Mouse (Mus musculus) CH12.LX (cell line): ENCODE results near the gene Creb5. TPM values are rescaled to one million over a fixed set of nuclear protein-coding genes. Genes with fewer than 3 reads are reported as not detected.

Experiments used
- DNase-seq: peaks from one replicate; pipeline ENCODE4 v3.0.0-alpha.2; 2013; ENCODE audit errors: extremely low read depth
- H3K27ac ChIP-seq: 2 replicates; pipeline ENCODE4 v1.5.1; 2012; ENCODE audit warnings: low read depth, mild to moderate bottlenecking, control low read depth, moderate library complexity; ENCODE audit not compliant: insufficient read depth
- H3K27me3 ChIP-seq: replicated peaks from 2 replicates; pipeline ENCODE3; 2012; ENCODE audit warnings: inconsistent platforms
- H3K36me3 ChIP-seq, 2 experiments: replicated peaks in 1 of 2; 2 replicates each; pipeline versions ENCODE3 to v1.6.1; 2012; ENCODE audit warnings: inconsistent platforms in 1 of 2, low read length in 1 of 2, mild to moderate bottlenecking in 1 of 2, mixed read lengths in 1 of 2, moderate library complexity in 1 of 2; ENCODE audit not compliant: control insufficient read depth in 1 of 2, insufficient read depth in 1 of 2
- H3K4me1 ChIP-seq, 2 experiments: 2 replicates each; pipeline ENCODE4 v1.6.1; 2012; ENCODE audit warnings: inconsistent platforms in 1 of 2, moderate library complexity in 1 of 2; ENCODE audit not compliant: insufficient read depth in 2 of 2, control insufficient read depth in 1 of 2
- H3K4me2 ChIP-seq: 2 replicates; pipeline ENCODE4 v1.6.1; 2012; ENCODE audit warnings: low read depth, mild to moderate bottlenecking, control low read depth; ENCODE audit not compliant: poor library complexity, insufficient read depth, severe bottlenecking
- H3K4me3 ChIP-seq, 3 experiments: fragments of 150-350 bp in 1 of 3; sonication (generic) in 1 of 3; replicated peaks in 1 of 3; 2 replicates each; pipeline versions ENCODE3 to v1.5.1; 2011 to 2012; ENCODE audit warnings: low read depth in 2 of 3, low read length in 2 of 3, mild to moderate bottlenecking in 2 of 3, moderate library complexity in 2 of 3, control low read depth in 1 of 3, improper control_type of control experiment in 1 of 3, inconsistent platforms in 1 of 3, mixed read lengths in 1 of 3; ENCODE audit not compliant: poor library complexity in 1 of 3
- H3K79me2 ChIP-seq: replicated peaks from 2 replicates; pipeline ENCODE4 v1.6.1; 2012; ENCODE audit warnings: mild to moderate bottlenecking, moderate library complexity; ENCODE audit not compliant: control insufficient read depth, poor library complexity, insufficient read depth, severe bottlenecking; ENCODE audit errors: extremely low read depth
- H3K9ac ChIP-seq: 2 replicates; pipeline ENCODE4 v1.6.1; 2012; ENCODE audit warnings: low read depth, mild to moderate bottlenecking, control low read depth, moderate library complexity; ENCODE audit not compliant: insufficient read depth
- H3K9me3 ChIP-seq: replicated peaks from 2 replicates; pipeline ENCODE3; 2012; ENCODE audit warnings: low read length, inconsistent platforms, mixed read lengths
- BHLHE40 ChIP-seq: IDR thresholded peaks from 2 replicates; pipeline ENCODE4 v1.6.1; 2011; ENCODE audit warnings: mild to moderate bottlenecking, low read depth, low read length, improper control_type of control experiment
- CHD1 ChIP-seq: IDR thresholded peaks from 2 replicates; pipeline ENCODE4 v1.6.1; 2012; ENCODE audit warnings: low read depth, low read length, improper control_type of control experiment, inconsistent platforms
- E2F4 ChIP-seq: IDR thresholded peaks from 2 replicates; pipeline ENCODE4 v1.6.1; 2011; ENCODE audit warnings: low read depth, low read length, improper control_type of control experiment; ENCODE audit not compliant: insufficient replicate concordance
- EP300 ChIP-seq: IDR thresholded peaks from 2 replicates; pipeline ENCODE4 v1.6.1; 2011; ENCODE audit warnings: low read length, improper control_type of control experiment
- ETS1 ChIP-seq: conservative IDR thresholded peaks from 2 replicates; pipeline ENCODE4 v1.6.1; 2012; ENCODE audit warnings: low read depth, mild to moderate bottlenecking, inconsistent platforms, low read length, improper control_type of control experiment, moderate library complexity
- GABPA ChIP-seq: IDR thresholded peaks from 2 replicates; pipeline ENCODE4 v1.6.1; 2012; ENCODE audit warnings: low read depth, low read length, improper control_type of control experiment, inconsistent platforms; ENCODE audit not compliant: insufficient replicate concordance
- HCFC1 ChIP-seq: IDR thresholded peaks from 2 replicates; pipeline ENCODE4 v1.6.1; 2012; ENCODE audit warnings: low read depth, mild to moderate bottlenecking, inconsistent platforms, low read length, improper control_type of control experiment
- IRF4 ChIP-seq: IDR thresholded peaks from 2 replicates; pipeline ENCODE4 v1.6.1; 2014; ENCODE audit warnings: low read depth, mild to moderate bottlenecking, inconsistent platforms, low read length, improper control_type of control experiment
- KAT2A ChIP-seq: IDR thresholded peaks from 2 replicates; pipeline ENCODE4 v1.6.1; 2012; ENCODE audit warnings: low read length, improper control_type of control experiment, inconsistent platforms; ENCODE audit not compliant: insufficient replicate concordance
- MAFK ChIP-seq: IDR thresholded peaks from 2 replicates; pipeline ENCODE4 v1.6.1; 2011; ENCODE audit warnings: low read length, improper control_type of control experiment; ENCODE audit not compliant: insufficient replicate concordance
- MAX ChIP-seq: IDR thresholded peaks from 2 replicates; pipeline ENCODE4 v1.6.1; 2011; ENCODE audit warnings: low read length, improper control_type of control experiment
- MEF2A ChIP-seq: IDR thresholded peaks from 2 replicates; pipeline ENCODE4 v1.6.1; 2014; ENCODE audit warnings: low read depth, mild to moderate bottlenecking, inconsistent platforms, low read length, improper control_type of control experiment, borderline replicate concordance
- MXI1 ChIP-seq: IDR thresholded peaks from 2 replicates; pipeline ENCODE4 v1.6.1; 2011; ENCODE audit warnings: mild to moderate bottlenecking, low read depth, low read length, improper control_type of control experiment
- MYC ChIP-seq: IDR thresholded peaks from 2 replicates; pipeline ENCODE4 v1.6.1; 2011; ENCODE audit warnings: low read depth, mild to moderate bottlenecking, improper control_type of control experiment, low read length
- NELFE ChIP-seq: IDR thresholded peaks from 2 replicates; pipeline ENCODE4 v1.6.1; 2011; ENCODE audit warnings: low read depth, low read length, improper control_type of control experiment
- POLR2A ChIP-seq: IDR thresholded peaks from 2 replicates; pipeline ENCODE4 v1.6.1; 2011; ENCODE audit warnings: low read depth, mild to moderate bottlenecking, improper control_type of control experiment, low read length
- RAD21 ChIP-seq: IDR thresholded peaks from 2 replicates; pipeline ENCODE4 v1.6.1; 2011; ENCODE audit warnings: low read depth, mild to moderate bottlenecking, low read length, improper control_type of control experiment, moderate library complexity
- RCOR1 ChIP-seq: conservative IDR thresholded peaks from 2 replicates; pipeline ENCODE4 v1.6.1; 2012; ENCODE audit warnings: low read depth, mild to moderate bottlenecking, inconsistent platforms, low read length, improper control_type of control experiment
- SIN3A ChIP-seq: IDR thresholded peaks from 2 replicates; pipeline ENCODE4 v1.6.1; 2012; ENCODE audit warnings: low read length, improper control_type of control experiment, inconsistent platforms
- TCF12 ChIP-seq: IDR thresholded peaks from 2 replicates; pipeline ENCODE4 v1.6.1; 2014; ENCODE audit warnings: low read depth, mild to moderate bottlenecking, inconsistent platforms, low read length, improper control_type of control experiment
- UBTF ChIP-seq: IDR thresholded peaks from 2 replicates; pipeline ENCODE4 v1.6.1; 2012; ENCODE audit warnings: low read depth, mild to moderate bottlenecking, inconsistent platforms, low read length, improper control_type of control experiment, moderate library complexity
- USF1 ChIP-seq: IDR thresholded peaks from 2 replicates; pipeline ENCODE4 v1.6.1; 2014; ENCODE audit warnings: low read depth, mild to moderate bottlenecking, inconsistent platforms, low read length, improper control_type of control experiment
- ZC3H11A ChIP-seq: IDR thresholded peaks from 2 replicates; pipeline ENCODE4 v1.6.1; 2012; ENCODE audit warnings: low read depth, mild to moderate bottlenecking, inconsistent platforms, low read length, improper control_type of control experiment
- ZMIZ1 ChIP-seq: IDR thresholded peaks from 2 replicates; pipeline ENCODE4 v1.6.1; 2012; ENCODE audit warnings: low read depth, mild to moderate bottlenecking, inconsistent platforms, low read length, improper control_type of control experiment
- dilution Hi-C: fragments of 300-500 bp; cut with MboI; formaldehyde crosslinking; loops from 2 replicates; pipeline ENCODE4 v1.14.3; 2020; ENCODE audit warnings: low sequenced_read_pairs; ENCODE audit not compliant: extremely low pct_unique_long_range_greater_than_20kb, extremely low pct_ligation_motif_present
- in situ Hi-C: fragments of 300-500 bp; cut with MboI; formaldehyde crosslinking; loops from 3 replicates; pipeline ENCODE4 v1.14.3; 2019; ENCODE audit warnings: low sequenced_read_pairs, low pct_ligation_motif_present, low pct_unique_long_range_greater_than_20kb, mixed read lengths
- polyA plus RNA-seq: library from polyadenylated mRNA; unstranded; fragments of >175 nt; gene quantifications from 2 replicates; pipeline ENCODE4 v1.2.1, GENCODE M21; 2012; ENCODE audit warnings: low read depth; ENCODE audit not compliant: insufficient read length
- total RNA-seq, 2 experiments: library from RNA; depleted of rRNA; stranded (reverse); fragments of 300-350 nt in 1 of 2; fragments of >200 nt in 1 of 2; gene quantifications; 2 replicates each; pipeline ENCODE4 v1.2.3; 2012 to 2014

The Creb5 gene
- total and polyA plus RNA-seq, 3 experiments = 0.68 to 2.1 (median 0.86) TPM

DNA sequence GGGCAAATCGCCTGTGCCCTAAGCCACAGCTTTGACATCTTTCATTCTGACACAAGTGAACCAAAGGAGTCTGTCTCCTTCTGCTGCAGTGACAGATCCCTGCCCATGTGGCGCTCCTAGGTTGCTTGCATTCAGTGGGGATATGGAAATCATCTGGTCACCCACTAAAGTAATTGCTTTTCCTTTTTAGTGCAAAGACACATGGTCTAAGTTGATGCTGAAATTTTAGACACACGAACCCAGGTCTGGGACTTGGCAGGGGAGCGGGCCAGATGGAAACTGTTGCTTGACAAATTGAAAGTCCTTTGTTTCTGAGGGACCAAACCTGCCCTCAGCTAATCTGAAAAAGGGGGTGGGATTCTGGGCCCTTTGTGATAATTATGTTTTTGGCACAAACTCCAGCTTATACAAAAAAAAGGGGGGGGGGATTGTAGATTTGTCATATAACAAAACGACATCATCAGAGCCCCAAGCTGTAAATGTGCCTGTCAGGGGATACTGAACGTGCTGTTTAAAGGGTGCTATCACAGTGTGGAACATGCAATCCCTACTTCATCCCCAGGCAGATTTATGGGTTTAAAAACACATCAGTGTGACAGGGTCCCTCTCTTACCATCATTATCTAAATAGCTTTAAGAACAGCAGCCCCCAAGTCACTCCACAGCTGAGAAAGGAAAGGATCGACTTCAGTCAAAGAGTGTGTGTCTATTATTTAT is 401.9 kb downstream of the Creb5 start:
- H3K9ac ChIP-seq = no peak overlapping the region
- TF ChIP-seq MAFK (no peak), SIN3A (no peak), KAT2A (no peak), NELFE (no peak), IRF4 (no peak), ZC3H11A (no peak), CHD1 (no peak), MXI1 (no peak), EP300 (no peak), POLR2A (no peak), MAX (no peak)
- dilution Hi-C loops = no loop called here
- no peaks in the 10 kb centered on the region for H3K27me3 ChIP-seq
- in situ Hi-C loops = no loop called here
- peaks cover 18 to 51% of the 10 kb centered on the region in 2 experiments for H3K4me1 ChIP-seq
- H3K4me2 ChIP-seq = no peak overlapping the region
- H3K4me3 ChIP-seq = no peak overlapping the region
- no peaks in the 10 kb centered on the region for H3K9me3 ChIP-seq
- H3K27ac ChIP-seq = no peak overlapping the region
- H3K36me3 ChIP-seq = peaks cover 0 to 3% of the 10 kb centered on the region in 2 experiments
- no peaks in the 10 kb centered on the region for H3K79me2 ChIP-seq
- no peak for DNase-seq

DNA sequence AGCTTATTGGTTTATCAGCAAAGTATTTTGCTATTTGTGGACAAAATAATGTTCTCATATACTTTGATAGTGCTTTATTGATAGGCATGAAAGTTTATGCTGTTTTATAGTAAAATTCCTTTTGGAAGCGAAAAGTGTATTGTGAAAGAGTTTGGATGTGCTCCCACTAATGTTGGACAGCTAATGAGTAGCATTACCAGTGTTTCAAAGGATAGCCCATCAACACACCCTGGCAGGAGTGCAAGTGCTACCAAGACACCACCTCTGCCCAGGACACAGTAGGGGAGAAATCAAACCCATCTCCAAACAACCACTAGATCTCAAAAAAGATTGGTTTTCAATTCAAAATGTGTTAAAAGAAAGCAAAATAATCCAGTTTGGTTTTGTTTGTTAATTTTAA is 403.9 kb downstream of the Creb5 start:
- Histone ChIP-seq H3K9me3 (no peaks in the 10 kb centered on the region), H3K4me1 (peaks cover 6 to 30% of the 10 kb centered on the region in 2 experiments), H3K79me2 (no peaks in the 10 kb centered on the region), H3K27me3 (no peaks in the 10 kb centered on the region), H3K27ac (no peak overlapping the region), H3K36me3 (peaks cover 0 to 6% of the 10 kb centered on the region in 2 experiments), H3K4me3 (no peak overlapping the region), H3K4me2 (no peak overlapping the region), H3K9ac (no peak overlapping the region)
- in situ Hi-C loops (no loop called here), dilution Hi-C loops (no loop called here)
- DNase-seq = no peak
- TF ChIP-seq TCF12 = no peak
- no peak for TF ChIP-seq E2F4
- no peak for TF ChIP-seq BHLHE40
- no peak for TF ChIP-seq MAFK
- TF ChIP-seq MEF2A = no peak
- no peak for TF ChIP-seq MYC
- no peak for TF ChIP-seq ZMIZ1
- no peak for TF ChIP-seq RCOR1
- TF ChIP-seq GABPA = no peak
- no peak for TF ChIP-seq RAD21
- TF ChIP-seq HCFC1 = no peak
- no peak for TF ChIP-seq UBTF
- no peak for TF ChIP-seq CHD1
- no peak for TF ChIP-seq USF1
- no peak for TF ChIP-seq ETS1
